Mouse (Mus musculus) ES-E14 (cell line): Measurements from ENCODE around the gene Krcc1.

Experiments
- CHD2 ChIP-seq: IDR thresholded peaks from 2 replicates; pipeline ENCODE4 v1.6.1; 2014; ENCODE audit warnings: mild to moderate bottlenecking, low read depth, low read length, inconsistent platforms
- HCFC1 ChIP-seq: IDR thresholded peaks from 2 replicates; pipeline ENCODE4 v1.6.1; 2012; ENCODE audit warnings: low read length, inconsistent platforms, borderline replicate concordance; ENCODE audit not compliant: insufficient read depth
- MAFK ChIP-seq: IDR thresholded peaks from 2 replicates; pipeline ENCODE4 v1.6.1; 2014; ENCODE audit warnings: mild to moderate bottlenecking, low read depth, low read length, inconsistent platforms; ENCODE audit not compliant: insufficient read depth

DNA sequence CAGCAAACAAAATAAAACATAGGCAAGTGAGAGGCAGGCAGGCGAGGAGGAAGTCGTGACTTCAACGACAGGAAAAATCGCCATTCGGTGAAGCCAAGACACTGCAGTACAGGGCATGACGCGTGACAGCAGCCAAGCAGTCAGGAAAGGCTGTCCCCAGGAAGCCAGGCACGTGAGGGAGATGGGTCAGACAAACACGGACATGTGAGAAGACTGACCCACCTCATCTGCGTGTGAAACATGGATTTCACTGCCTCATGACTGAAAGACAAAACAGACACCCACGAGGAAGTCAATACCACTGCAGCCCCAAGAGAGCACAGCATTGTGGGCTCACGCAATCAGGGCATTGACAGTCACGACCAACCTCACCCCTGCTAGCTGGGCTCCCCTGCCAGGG, 36.4 kb upstream of the Krcc1 start:
- TF ChIP-seq CHD2 (no peak), MAFK (no peak), HCFC1 (no peak)
